Mouse (Mus musculus): ENCODE results near the gene Hspa14.

GRCm38 (mm10) chr2:3444206-3444605, 68.4 kb downstream of the Hspa14 start:
- TF ChIP-seq CTCF (IDR thresholded peaks at IDR 0.05; ENCODE audit: low read depth, low read length) (no peak), POLR2A (IDR thresholded peaks at IDR 0.05; ENCODE audit: insufficient read depth, low read length) (no peak), EP300 (IDR thresholded peaks at IDR 0.05; ENCODE audit: insufficient read depth, low read depth, low read length) (no peak)

Data from ES-Bruce4 (cell line).